Mouse (Mus musculus): ENCODE data around the gene Efna4. TPM values are rescaled to one million over a fixed set of nuclear protein-coding genes. Genes with fewer than 3 reads are reported as not detected.

Efna4 gene
- polyA plus RNA-seq, 1 experiment from 2014 or later = 1.0 TPM

- Histone ChIP-seq H3K27ac (no peak overlapping the region), H3K9me3 (replicated peaks) (no peaks in the 10 kb centered on the region), H3K9ac (no peak overlapping the region), H3K27me3 (peaks cover 24% of the 10 kb centered on the region), H3K4me2 (no peak overlapping the region), H3K4me3 (replicated peaks) (no peak overlapping the region), H3K36me3 (no peaks in the 10 kb centered on the region), H3K4me1 (replicated peaks) (peaks cover 23% of the 10 kb centered on the region)
- ATAC-seq (ENCODE audit: low read depth) (no peak), DNase-seq (no peak)
- 77% methylated on average over 4 of the region's 4 CpGs for WGBS (ENCODE audit: insufficient replicate concordance)
Observed at GRCm38 (mm10) chr3:89341794-89342193, 4.0 kb upstream of the Efna4 start.

DNA sequence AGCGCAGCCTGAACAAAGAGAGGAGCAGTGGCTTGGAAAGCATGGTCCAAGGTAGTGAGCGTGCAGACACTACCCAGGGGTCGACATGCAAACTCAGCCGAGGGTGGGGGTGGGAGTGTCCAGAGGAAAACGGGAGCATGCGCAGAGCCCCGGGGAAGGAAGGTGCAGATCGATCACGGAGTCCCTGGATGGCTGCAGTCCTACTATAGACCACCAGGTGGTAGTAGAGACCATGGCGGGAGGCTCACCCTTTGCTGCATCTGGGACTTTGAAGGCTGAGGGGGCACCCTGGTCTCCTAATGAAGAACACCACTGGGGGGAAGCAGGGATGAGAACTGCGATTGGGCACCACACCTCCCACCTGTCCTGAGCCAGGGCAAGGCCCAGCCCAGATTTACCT, 2.6 kb upstream of the Efna4 start:
- DNase-seq = peak; percentile 50
- H3K9me3 ChIP-seq (replicated peaks) = no peaks in the 10 kb centered on the region
- WGBS (ENCODE audit: insufficient replicate concordance) = 11% methylated on average over 11 of the region's 11 CpGs
- H3K4me2 ChIP-seq = peak overlapping the region; percentile 28
- peaks cover 34% of the 10 kb centered on the region for H3K27me3 ChIP-seq
- H3K9ac ChIP-seq = no peak overlapping the region
- no peak overlapping the region for H3K27ac ChIP-seq
- H3K4me3 ChIP-seq (replicated peaks) = 0 out of 2 replicates have a peak overlapping the region, but pooled peaks have one; percentile 5
- H3K4me1 ChIP-seq (replicated peaks) = peaks cover 21% of the 10 kb centered on the region
- ATAC-seq (ENCODE audit: low read depth) = 0 out of 2 replicates have a peak, but pooled peaks have one; percentile 8
- no peaks in the 10 kb centered on the region for H3K36me3 ChIP-seq

DNA sequence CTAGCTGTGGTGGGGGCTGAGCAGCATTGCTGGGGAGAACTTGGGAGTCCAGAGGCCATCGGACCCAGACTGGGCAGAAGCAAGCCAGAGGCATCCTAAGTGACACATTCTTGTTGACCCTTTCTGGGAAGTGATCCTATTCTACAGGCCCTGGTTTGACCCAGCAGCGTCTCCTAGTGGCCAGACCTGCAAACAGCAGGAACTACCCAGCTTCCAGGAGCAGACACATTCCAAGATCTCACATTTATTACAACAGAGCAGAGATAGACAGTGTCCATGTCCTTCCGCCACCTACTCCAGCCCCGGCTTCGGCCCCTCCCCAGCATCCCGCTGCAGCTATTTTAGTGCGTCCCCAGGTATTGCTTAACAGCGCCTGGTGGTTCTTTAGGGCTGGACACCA, 1.6 kb upstream of the Efna4 start:
- ATAC-seq (ENCODE audit: low read depth) (no peak), DNase-seq (peak; percentile 48)
- H3K4me3 ChIP-seq (replicated peaks) = no peak overlapping the region
- peaks cover 21% of the 10 kb centered on the region for H3K4me1 ChIP-seq (replicated peaks)
- no peak overlapping the region for H3K4me2 ChIP-seq
- H3K27me3 ChIP-seq = peaks cover 41% of the 10 kb centered on the region
- no peak overlapping the region for H3K9ac ChIP-seq
- WGBS (ENCODE audit: insufficient replicate concordance) = 31% methylated on average over 8 of the region's 8 CpGs
- H3K27ac ChIP-seq = no peak overlapping the region
- no peaks in the 10 kb centered on the region for H3K9me3 ChIP-seq (replicated peaks)
- no peaks in the 10 kb centered on the region for H3K36me3 ChIP-seq

GRCm38 (mm10) chr3:89337062-89337720, 637 bp downstream of the Efna4 start:
- DNase-seq (no peak), ATAC-seq (ENCODE audit: low read depth) (no peak)
- peaks cover 61% of the 10 kb centered on the region for H3K27me3 ChIP-seq
- H3K9me3 ChIP-seq (replicated peaks) = no peaks in the 10 kb centered on the region
- H3K27ac ChIP-seq = no peak overlapping the region
- no peaks in the 10 kb centered on the region for H3K36me3 ChIP-seq
- H3K4me2 ChIP-seq = peak overlapping the region; percentile 80
- H3K9ac ChIP-seq = peak overlapping the region; percentile 64
- peak overlapping the region; percentile 65 for H3K4me3 ChIP-seq (replicated peaks)
- WGBS (ENCODE audit: insufficient replicate concordance) = 3% methylated on average over 21 of the region's 21 CpGs
- H3K4me1 ChIP-seq (replicated peaks) = peaks cover 24% of the 10 kb centered on the region

GRCm38 (mm10) chr3:89336529-89336928, 1.3 kb downstream of the Efna4 start:
- WGBS (ENCODE audit: insufficient replicate concordance) = 29% methylated on average over 6 of the region's 6 CpGs
- Histone ChIP-seq H3K4me2 (0 out of 2 replicates have a peak overlapping the region, but pooled peaks have one; percentile 80), H3K4me3 (replicated peaks) (no peak overlapping the region), H3K9me3 (replicated peaks) (no peaks in the 10 kb centered on the region), H3K27me3 (peaks cover 64% of the 10 kb centered on the region), H3K4me1 (replicated peaks) (peaks cover 24% of the 10 kb centered on the region), H3K9ac (no peak overlapping the region), H3K27ac (no peak overlapping the region), H3K36me3 (no peaks in the 10 kb centered on the region)
- DNase-seq (no peak), ATAC-seq (ENCODE audit: low read depth) (no peak)

GRCm38 (mm10) chr3:89333053-89333452, 4.8 kb downstream of the Efna4 start:
- peaks cover 14% of the 10 kb centered on the region for H3K4me1 ChIP-seq (replicated peaks)
- no peak overlapping the region for H3K4me3 ChIP-seq (replicated peaks)
- H3K9me3 ChIP-seq (replicated peaks) = no peaks in the 10 kb centered on the region
- WGBS (ENCODE audit: insufficient replicate concordance) = 78% methylated on average over 11 of the region's 11 CpGs
- no peak overlapping the region for H3K9ac ChIP-seq
- DNase-seq = no peak
- peaks cover 79% of the 10 kb centered on the region for H3K27me3 ChIP-seq
- no peak for ATAC-seq (ENCODE audit: low read depth)
- no peak overlapping the region for H3K4me2 ChIP-seq
- H3K36me3 ChIP-seq = no peaks in the 10 kb centered on the region
- no peak overlapping the region for H3K27ac ChIP-seq

DNA sequence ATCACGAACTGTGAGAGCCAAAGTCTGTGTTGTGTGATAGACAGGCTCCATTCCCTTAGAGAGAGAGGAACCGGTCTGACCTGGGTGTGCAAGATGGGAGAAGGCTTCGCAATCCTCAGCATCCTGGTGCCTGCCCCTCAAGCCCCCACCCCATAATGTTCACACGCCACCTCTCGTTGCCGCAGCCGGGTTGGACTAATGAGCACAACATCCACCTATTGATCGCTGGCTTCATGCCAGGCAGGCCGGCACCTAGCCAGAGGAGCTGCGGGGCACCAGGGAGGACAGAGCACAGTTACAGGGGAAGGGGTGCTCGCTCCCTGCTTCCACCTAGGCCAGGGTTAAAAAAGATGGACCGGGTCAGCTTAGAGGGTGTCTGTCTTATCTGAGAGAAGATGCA, 5.4 kb downstream of the Efna4 start:
- Histone ChIP-seq H3K36me3 (no peaks in the 10 kb centered on the region), H3K27me3 (peaks cover 80% of the 10 kb centered on the region), H3K4me2 (no peak overlapping the region), H3K9me3 (replicated peaks) (no peaks in the 10 kb centered on the region), H3K4me3 (replicated peaks) (no peak overlapping the region), H3K27ac (no peak overlapping the region), H3K4me1 (replicated peaks) (peaks cover 8% of the 10 kb centered on the region), H3K9ac (no peak overlapping the region)
- ATAC-seq (ENCODE audit: low read depth) (no peak), DNase-seq (no peak)
- WGBS (ENCODE audit: insufficient replicate concordance) = 60% methylated on average over 12 of the region's 12 CpGs

- H3K4me3 ChIP-seq (replicated peaks) = no peak overlapping the region
- WGBS (ENCODE audit: insufficient replicate concordance) = 58% methylated on average over 10 of the region's 10 CpGs
- H3K9ac ChIP-seq = no peak overlapping the region
Observed at GRCm38 (mm10) chr3:89332013-89332412, 5.8 kb downstream of the Efna4 start.

GRCm38 (mm10) chr3:89331561-89331960, 6.3 kb downstream of the Efna4 start:
- Histone ChIP-seq H3K4me3 (replicated peaks) (no peak overlapping the region), H3K4me2 (no peak overlapping the region), H3K36me3 (no peaks in the 10 kb centered on the region), H3K27me3 (peaks cover 82% of the 10 kb centered on the region), H3K4me1 (replicated peaks) (peaks cover 3% of the 10 kb centered on the region; the same call in 1 of the 2 replicates), H3K9ac (no peak overlapping the region), H3K9me3 (replicated peaks) (no peaks in the 10 kb centered on the region), H3K27ac (no peak overlapping the region)
- 59% methylated on average over 13 of the region's 13 CpGs for WGBS (ENCODE audit: insufficient replicate concordance)
- DNase-seq (no peak), ATAC-seq (ENCODE audit: low read depth) (no peak)

More at GRCm38 (mm10) chr3:89332013-89332412, 5.8 kb downstream of the Efna4 start:
- Histone ChIP-seq H3K27ac (no peak overlapping the region), H3K4me1 (replicated peaks) (peaks cover 4% of the 10 kb centered on the region), H3K9me3 (replicated peaks) (no peaks in the 10 kb centered on the region), H3K36me3 (no peaks in the 10 kb centered on the region), H3K4me2 (no peak overlapping the region), H3K27me3 (peaks cover 80% of the 10 kb centered on the region)
- ATAC-seq (ENCODE audit: low read depth) (no peak), DNase-seq (no peak)

- ATAC-seq (ENCODE audit: low read depth) (no peak), DNase-seq (no peak)
- Histone ChIP-seq H3K4me2 (no peak overlapping the region), H3K9ac (no peak overlapping the region), H3K9me3 (replicated peaks) (no peaks in the 10 kb centered on the region), H3K4me1 (replicated peaks) (0 out of 2 replicates have a peak, but pooled peaks cover 5% of the 10 kb centered on the region), H3K36me3 (no peaks in the 10 kb centered on the region), H3K4me3 (replicated peaks) (no peak overlapping the region), H3K27ac (no peak overlapping the region), H3K27me3 (peaks cover 80% of the 10 kb centered on the region)
- 21% methylated on average over 10 of the region's 10 CpGs for WGBS (ENCODE audit: insufficient replicate concordance)
Observed at GRCm38 (mm10) chr3:89330948-89331347, 6.9 kb downstream of the Efna4 start.

- Histone ChIP-seq H3K4me1 (replicated peaks) (0 out of 2 replicates have a peak, but pooled peaks cover 8% of the 10 kb centered on the region), H3K9ac (no peak overlapping the region), H3K9me3 (replicated peaks) (no peaks in the 10 kb centered on the region), H3K27ac (no peak overlapping the region), H3K27me3 (peaks cover 81% of the 10 kb centered on the region), H3K4me3 (replicated peaks) (no peak overlapping the region), H3K36me3 (no peaks in the 10 kb centered on the region), H3K4me2 (no peak overlapping the region)
- ATAC-seq (ENCODE audit: low read depth) = no peak
- no peak for DNase-seq
- 52% methylated on average over 3 of the region's 3 CpGs for WGBS (ENCODE audit: insufficient replicate concordance)
Observed at GRCm38 (mm10) chr3:89330346-89330745, 7.5 kb downstream of the Efna4 start.

DNA sequence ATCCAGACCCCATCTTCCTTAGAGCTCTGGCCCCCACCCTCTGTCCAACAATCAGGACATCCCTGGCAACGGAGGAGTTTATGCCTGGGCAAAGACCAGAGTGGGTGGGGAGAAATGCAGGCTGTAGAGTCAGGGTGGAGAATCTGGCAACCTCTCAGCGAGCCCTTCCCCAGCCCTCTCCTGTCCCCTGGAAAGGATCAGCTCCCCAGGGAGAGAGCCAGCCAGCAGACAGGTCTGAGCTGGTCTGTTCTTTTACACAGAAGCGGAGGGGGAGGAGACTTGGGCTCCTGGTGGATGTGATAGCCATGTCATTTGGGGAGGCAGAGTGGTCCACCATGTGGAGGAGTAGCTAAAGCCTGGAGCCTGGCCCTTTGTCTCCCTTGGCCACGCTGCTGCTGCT, 9.2 kb downstream of the Efna4 start:
- Histone ChIP-seq H3K27ac (no peak overlapping the region), H3K36me3 (no peaks in the 10 kb centered on the region), H3K4me3 (replicated peaks) (no peak overlapping the region), H3K4me2 (no peak overlapping the region), H3K4me1 (replicated peaks) (0 out of 2 replicates have a peak, but pooled peaks cover 8% of the 10 kb centered on the region), H3K9ac (no peak overlapping the region), H3K9me3 (replicated peaks) (no peaks in the 10 kb centered on the region), H3K27me3 (peaks cover 83% of the 10 kb centered on the region)
- no peak for ATAC-seq (ENCODE audit: low read depth)
- DNase-seq = no peak
- 24% methylated on average over 4 of the region's 4 CpGs for WGBS (ENCODE audit: insufficient replicate concordance)

All from liver, embryonic 13.5 days (tissue).